Mouse (Mus musculus): Measurements from ENCODE around the gene Tcfl5.

GRCm38 (mm10) chr2:180581002-180581401 lies 61.5 kb downstream of the Tcfl5 start, which contains the start of gene Mrgbp:
- TF ChIP-seq POLR2A (IDR thresholded peaks at IDR 0.05; ENCODE audit: extremely low read depth, insufficient read depth, low read length), result no peak
- TF ChIP-seq CTCF (IDR thresholded peaks at IDR 0.05; ENCODE audit: extremely low read depth, insufficient read depth, low read length), result no peak
